Mouse (Mus musculus) E14TG2a.4 (cell line): ENCODE measurements around the gene Tldc2.

Source experiments
- H3K27me3 ChIP-seq: 2 replicates; pipeline ENCODE4 v1.6.1; 2014; ENCODE audit warnings: low read length, control low read depth; ENCODE audit not compliant: insufficient read depth
- H3K36me3 ChIP-seq: 2 replicates; pipeline ENCODE4 v1.6.1; 2014; ENCODE audit warnings: low read length, control low read depth; ENCODE audit not compliant: insufficient read depth
- H3K4me1 ChIP-seq: replicated peaks from 2 replicates; pipeline ENCODE4 v1.6.1; 2014; ENCODE audit warnings: low read depth, low read length, control low read depth
- H3K4me3 ChIP-seq: replicated peaks from 2 replicates; pipeline ENCODE4 v1.5.1; 2014; ENCODE audit warnings: mild to moderate bottlenecking, low read length
- H3K9me3 ChIP-seq: 2 replicates; pipeline ENCODE4 v1.6.1; 2014; ENCODE audit warnings: low read length, control low read depth
- CTCF ChIP-seq: conservative IDR thresholded peaks from 2 replicates; pipeline ENCODE4 v1.5.1; 2014; ENCODE audit warnings: low read length
- NANOG ChIP-seq: IDR thresholded peaks from 2 replicates; pipeline ENCODE4 v1.6.1; 2014; ENCODE audit warnings: borderline replicate concordance, low read length, mixed read lengths
- POU5F1 ChIP-seq: IDR thresholded peaks from 2 replicates; pipeline ENCODE4 v1.6.1; 2014; ENCODE audit warnings: low read length, borderline replicate concordance

Tldc2 gene

DNA sequence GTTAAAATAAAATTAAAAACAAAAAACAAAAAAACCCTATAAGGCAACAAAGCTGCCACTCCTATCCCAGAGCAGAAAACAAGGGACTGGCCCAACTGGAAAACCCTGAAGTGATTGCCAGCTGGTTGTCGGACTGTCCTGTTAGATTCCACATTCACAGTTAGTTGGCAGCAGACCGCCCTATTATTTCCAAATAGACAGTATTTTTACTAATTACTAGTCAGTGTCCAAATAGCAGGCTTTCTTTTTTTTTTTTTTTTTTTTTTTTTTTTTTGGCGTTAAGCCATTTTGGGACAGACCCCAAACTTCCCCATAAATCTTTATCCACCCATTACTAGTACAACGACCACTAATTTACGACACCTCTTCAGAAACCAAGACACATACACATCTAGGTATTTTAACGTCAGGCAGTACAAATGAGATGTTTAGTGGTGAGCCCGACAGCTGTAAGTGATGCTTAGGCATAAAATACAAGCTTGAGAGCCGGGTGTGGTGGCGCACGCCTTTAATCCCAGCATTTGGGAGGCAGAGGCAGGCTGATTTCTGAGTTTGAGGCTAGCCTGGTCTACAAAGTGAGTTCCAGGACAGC is 48.8 kb downstream of the Tldc2 start:
- Histone ChIP-seq H3K4me1 (peaks cover 19% of the 10 kb centered on the region), H3K27me3 (peaks cover 6% of the 10 kb centered on the region; the same call in 1 of the 2 replicates), H3K9me3 (no peaks in the 10 kb centered on the region), H3K36me3 (no peaks in the 10 kb centered on the region), H3K4me3 (peak overlapping the region; percentile 90)
- no peak for TF ChIP-seq CTCF
- TF ChIP-seq NANOG, result no peak
- TF ChIP-seq POU5F1, result no peak

DNA sequence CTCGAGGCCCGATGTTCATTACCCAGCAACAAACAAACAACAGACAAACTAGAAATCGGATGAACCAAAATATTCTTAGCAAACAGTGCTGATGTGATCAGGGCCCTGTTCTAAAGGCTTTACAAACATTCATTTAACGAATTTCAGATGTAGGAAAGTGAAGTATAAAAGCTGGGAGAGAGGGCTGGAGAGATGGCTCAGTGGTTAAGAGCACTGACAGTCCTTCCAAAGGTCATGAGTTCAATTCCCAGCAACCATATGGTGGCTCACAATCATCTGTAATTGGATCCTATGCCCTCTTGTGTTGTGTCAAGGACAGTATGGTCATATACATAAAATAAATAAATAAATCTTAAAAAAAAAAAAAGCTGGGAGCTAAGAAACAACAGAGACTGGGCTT is 49.3 kb downstream of the Tldc2 start:
- Histone ChIP-seq H3K27me3 (peaks cover 6% of the 10 kb centered on the region; the same call in 1 of the 2 replicates), H3K9me3 (no peaks in the 10 kb centered on the region), H3K4me1 (peaks cover 19% of the 10 kb centered on the region), H3K4me3 (no peak overlapping the region), H3K36me3 (no peaks in the 10 kb centered on the region)
- TF ChIP-seq CTCF (no peak), POU5F1 (no peak), NANOG (no peak)

GRCm38 (mm10) chr2:157136646-157137045 is 49.8 kb downstream of the Tldc2 start:
- no peak overlapping the region for H3K4me3 ChIP-seq
- TF ChIP-seq CTCF (no peak), NANOG (no peak), POU5F1 (no peak)
- peaks cover 19% of the 10 kb centered on the region for H3K4me1 ChIP-seq
- no peaks in the 10 kb centered on the region for H3K36me3 ChIP-seq
- peaks cover 6% of the 10 kb centered on the region; the same call in 1 of the 2 replicates for H3K27me3 ChIP-seq
- H3K9me3 ChIP-seq, result no peaks in the 10 kb centered on the region

DNA sequence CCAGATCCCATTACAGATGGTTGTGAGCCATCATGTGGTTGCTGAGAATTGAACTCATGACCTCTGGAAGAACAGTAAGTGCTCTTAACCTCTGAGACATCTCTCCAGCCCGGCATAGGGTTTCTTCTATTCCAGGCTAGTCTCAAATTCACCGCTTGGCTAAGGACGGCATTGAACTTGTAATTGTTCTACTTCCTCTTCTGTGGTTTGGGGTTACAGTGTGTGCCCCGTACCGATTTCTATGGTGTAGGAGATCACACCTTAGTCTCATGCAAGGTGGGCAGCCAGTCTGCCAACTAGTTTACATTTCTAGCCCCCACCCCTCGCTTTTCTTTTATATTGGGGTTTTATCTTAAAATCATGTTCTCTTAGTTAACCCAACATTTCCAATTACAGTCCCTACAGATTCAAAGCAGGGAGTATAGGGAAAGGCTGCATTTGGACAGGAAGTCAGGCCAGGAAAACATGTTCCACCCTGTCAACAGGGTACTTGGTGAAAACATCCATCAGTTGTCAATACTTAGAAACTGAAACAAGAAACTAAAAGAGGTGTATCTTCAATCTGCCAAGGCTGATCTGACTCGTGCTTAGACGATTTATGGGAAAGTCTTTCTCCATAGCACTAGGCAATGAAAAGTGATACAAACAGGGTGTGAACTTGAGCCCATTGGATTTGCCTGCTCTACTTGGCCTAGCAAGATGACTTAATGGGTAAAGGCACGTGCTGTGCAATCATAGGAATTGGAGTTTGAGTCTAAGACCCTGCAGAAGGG is 51.3 kb downstream of the Tldc2 start:
- Histone ChIP-seq H3K27me3 (peaks cover 6% of the 10 kb centered on the region; the same call in 1 of the 2 replicates), H3K9me3 (no peaks in the 10 kb centered on the region), H3K4me3 (no peak overlapping the region), H3K36me3 (no peaks in the 10 kb centered on the region), H3K4me1 (peaks cover 19% of the 10 kb centered on the region)
- no peak for TF ChIP-seq POU5F1
- TF ChIP-seq NANOG, result no peak
- TF ChIP-seq CTCF, result no peak

- Histone ChIP-seq H3K36me3 (no peaks in the 10 kb centered on the region), H3K4me3 (no peak overlapping the region), H3K27me3 (peaks cover 6% of the 10 kb centered on the region; the same call in 1 of the 2 replicates), H3K9me3 (no peaks in the 10 kb centered on the region), H3K4me1 (peaks cover 16% of the 10 kb centered on the region)
- TF ChIP-seq NANOG, result no peak
- no peak for TF ChIP-seq POU5F1
- TF ChIP-seq CTCF, result no peak
These were observed 52.0 kb downstream of the Tldc2 start for GRCm38 (mm10) chr2:157138808-157139207.

- Histone ChIP-seq H3K36me3 (no peaks in the 10 kb centered on the region), H3K9me3 (no peaks in the 10 kb centered on the region), H3K27me3 (peaks cover 3% of the 10 kb centered on the region; the same call in 1 of the 2 replicates), H3K4me1 (peaks cover 16% of the 10 kb centered on the region), H3K4me3 (no peak overlapping the region)
- TF ChIP-seq CTCF (no peak), NANOG (no peak), POU5F1 (no peak)
These were observed 52.5 kb downstream of the Tldc2 start for GRCm38 (mm10) chr2:157139251-157139802.

GRCm38 (mm10) chr2:157141962-157142361 is 55.1 kb downstream of the Tldc2 start:
- TF ChIP-seq NANOG, result no peak
- TF ChIP-seq POU5F1, result no peak
- TF ChIP-seq CTCF, result no peak
- H3K27me3 ChIP-seq, result no peaks in the 10 kb centered on the region
- no peaks in the 10 kb centered on the region for H3K36me3 ChIP-seq

GRCm38 (mm10) chr2:157144132-157144531 is 57.3 kb downstream of the Tldc2 start:
- Histone ChIP-seq H3K36me3 (peaks cover 13% of the 10 kb centered on the region), H3K4me1 (peaks cover 27% of the 10 kb centered on the region), H3K27me3 (no peaks in the 10 kb centered on the region), H3K9me3 (no peaks in the 10 kb centered on the region), H3K4me3 (no peak overlapping the region)
- no peak for TF ChIP-seq CTCF
- TF ChIP-seq NANOG, result peak; percentile 66
- no peak for TF ChIP-seq POU5F1

More at GRCm38 (mm10) chr2:157141962-157142361, 55.1 kb downstream of the Tldc2 start:
- no peak overlapping the region for H3K4me3 ChIP-seq
- no peaks in the 10 kb centered on the region for H3K9me3 ChIP-seq
- peaks cover 19% of the 10 kb centered on the region for H3K4me1 ChIP-seq
